ENCODE assay signal across 9 mouse cellular contexts in the genomic region with DNA sequence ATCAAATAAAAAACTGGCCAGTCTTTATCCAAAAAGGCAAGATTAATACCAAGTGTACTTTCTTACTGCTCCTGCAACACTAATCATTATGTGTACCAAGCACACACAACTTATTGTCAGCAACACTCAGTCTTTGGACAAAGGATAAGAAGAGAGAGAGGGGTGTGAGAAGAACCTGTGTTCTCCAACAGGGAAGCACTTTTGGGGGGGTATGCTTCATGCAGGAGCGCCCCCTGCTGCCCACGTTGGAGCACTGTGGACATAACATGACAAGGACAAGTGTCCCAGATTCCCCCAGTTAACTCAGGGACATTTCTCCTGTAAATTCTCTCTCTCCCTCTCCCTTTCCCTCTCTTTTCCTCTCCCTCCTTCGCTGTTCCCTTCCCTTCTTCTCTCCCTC. TPM values are rescaled to one million over a fixed set of nuclear protein-coding genes. Genes with fewer than 3 reads are reported as not detected.
A peak's percentile ranks its signal among the peaks of the same experiment; 100 is the strongest.
DNase-seq lines count a peak whose midpoint lies in the region; ATAC-seq and TF ChIP-seq lines count a peak whose summit lies in the region.
"Had no signal": no experiment of that assay in that cellular context is flagged by ENCODE, and none has a peak within 500 bp of the region (broad histone marks: within the 10 kb centered on the region; RNA-seq: fewer than 3 reads in every experiment).

No protein-coding gene starts in this region.

- H3K4me3 ChIP-seq in heart, adult 2 months: no peak overlapping the region
- no peak overlapping the region for H3K4me3 ChIP-seq in heart, embryonic 11.5 days (ENCODE audit: low read depth, low read length)
- H3K4me3 ChIP-seq in embryonic facial prominence, embryonic 10.5 days: no peak overlapping the region
- no peak overlapping the region for H3K4me3 ChIP-seq in olfactory bulb, adult 2 months (ENCODE audit: insufficient read depth, low read depth, low read length)
- H3K4me3 ChIP-seq: limb, embryonic 12.5 days had no signal

- no peak overlapping the region for H3K4me2 ChIP-seq in heart, embryonic 11.5 days
- H3K4me2 ChIP-seq: limb, embryonic 12.5 days had no signal

- WGBS in heart, adult 2 months: 3% methylated on average over 3 of the region's 3 CpGs
- 0% methylated on average over 3 of the region's 3 CpGs for WGBS in heart, embryonic 11.5 days (ENCODE audit: insufficient replicate concordance)
- 0% methylated on average over 3 of the region's 3 CpGs for WGBS in embryonic facial prominence, embryonic 10.5 days
- 17% methylated on average over 3 of the region's 3 CpGs for WGBS in olfactory bulb, adult 2 months

- H3K27me3 ChIP-seq in heart, adult 2 months (ENCODE audit: control insufficient read depth, insufficient read depth, low read length): no peaks in the 10 kb centered on the region
- no peaks in the 10 kb centered on the region for H3K27me3 ChIP-seq in heart, embryonic 11.5 days (ENCODE audit: control insufficient read depth, insufficient read depth, low read length)
- peaks cover 33% of the 10 kb centered on the region for H3K27me3 ChIP-seq in embryonic facial prominence, embryonic 10.5 days (replicated peaks; ENCODE audit: low read depth, poor library complexity, severe bottlenecking)

- no peak overlapping the region for H3K9ac ChIP-seq in heart, adult 2 months (ENCODE audit: low read depth, low read length)
- H3K9ac ChIP-seq in heart, embryonic 11.5 days (ENCODE audit: low read depth, low read length): no peak overlapping the region
- H3K9ac ChIP-seq: limb, embryonic 12.5 days had no signal

- intact Hi-C loops in heart, adult 2 months (cut with DNase I): loop anchor here (2.0 to 10.0 kb wide), 2 partner anchors 242 to 358 kb away; no protein-coding TSS in a partner anchor

- H3K79me2 ChIP-seq in heart, adult 2 months (replicated peaks; ENCODE audit: control insufficient read depth, insufficient read depth, low read length): no peaks in the 10 kb centered on the region

- TF ChIP-seq CTCF in heart, adult 2 months (IDR thresholded peaks at IDR 0.05): peak; percentile 79
- peak; percentile 64; the same call in 1 of the 2 replicates for TF ChIP-seq CTCF in olfactory bulb, adult 2 months (IDR thresholded peaks at IDR 0.05; ENCODE audit: insufficient read depth, low read depth, low read length)

- H3K27ac ChIP-seq in heart, adult 2 months: no peak overlapping the region
- no peak overlapping the region for H3K27ac ChIP-seq in heart, embryonic 11.5 days (ENCODE audit: low read depth, low read length)
- H3K27ac ChIP-seq in embryonic facial prominence, embryonic 10.5 days (replicated peaks): no peak overlapping the region
- H3K27ac ChIP-seq in olfactory bulb, adult 2 months (ENCODE audit: insufficient read depth, low read depth, low read length): no peak overlapping the region
- H3K27ac ChIP-seq: limb, embryonic 12.5 days had no signal

- no peak for TF ChIP-seq EP300 in heart, adult 2 months (IDR thresholded peaks at IDR 0.05; ENCODE audit: insufficient read depth, low read depth, low read length)

- ATAC-seq in heart, embryonic 11.5 days (replicated peaks; ENCODE audit: insufficient number of reproducible peaks, low FRiP score, low TSS enrichment): no peak
- ATAC-seq in erythroblast, adult 5-6 weeks (replicated peaks; ENCODE audit: low FRiP score, poor library complexity, severe bottlenecking): no peak

- no peaks in the 10 kb centered on the region for H3K36me3 ChIP-seq in heart, adult 2 months (ENCODE audit: control insufficient read depth, insufficient read depth, low read length)
- H3K36me3 ChIP-seq in heart, embryonic 11.5 days (ENCODE audit: control insufficient read depth, insufficient read depth, low read length): no peaks in the 10 kb centered on the region
- H3K36me3 ChIP-seq in embryonic facial prominence, embryonic 10.5 days (replicated peaks): no peaks in the 10 kb centered on the region
- H3K36me3 ChIP-seq: limb, embryonic 12.5 days had no signal

- no peaks in the 10 kb centered on the region; the same call in 1 of the 2 replicates for H3K4me1 ChIP-seq in heart, adult 2 months (ENCODE audit: control insufficient read depth, insufficient read depth, low read length)
- H3K4me1 ChIP-seq in heart, embryonic 11.5 days (ENCODE audit: control insufficient read depth, insufficient read depth, low read length): no peaks in the 10 kb centered on the region
- H3K4me1 ChIP-seq in embryonic facial prominence, embryonic 10.5 days: peaks cover 10% of the 10 kb centered on the region
- H3K4me1 ChIP-seq in olfactory bulb, adult 2 months (ENCODE audit: control insufficient read depth, insufficient read depth, low read length): no peaks in the 10 kb centered on the region
- H3K4me1 ChIP-seq: limb, embryonic 12.5 days had no signal

- peak; percentile 14 to 44 for DNase-seq in heart, adult 2 months
- peak; percentile 1 for DNase-seq in 3T3-L1 (ENCODE audit: low read depth, low spot score)
- DNase-seq in adrenal gland, postnatal 10 days: peak; percentile 76
- DNase-seq in embryonic facial prominence, embryonic 10.5 days (ENCODE audit: low spot score): peak; percentile 68
- DNase-seq in layer of hippocampus, postnatal 10 days (ENCODE audit: low spot score in 2 of 2): peak; percentile 69 to 73

- no peaks in the 10 kb centered on the region for H3K9me3 ChIP-seq in heart, embryonic 11.5 days (replicated peaks; ENCODE audit: control insufficient read depth, low read length)
- H3K9me3 ChIP-seq in embryonic facial prominence, embryonic 10.5 days: no peaks in the 10 kb centered on the region
- H3K9me3 ChIP-seq: limb, embryonic 12.5 days had no signal

- no peak for TF ChIP-seq POLR2A in heart, adult 2 months (IDR thresholded peaks at IDR 0.05; ENCODE audit: insufficient read depth, low read depth, low read length)
- no peak for TF ChIP-seq POLR2A in olfactory bulb, adult 2 months (IDR thresholded peaks at IDR 0.05; ENCODE audit: insufficient read depth, low read depth, low read length)

RNA-seq across cellular contexts. Expression of a gene that starts 3.7 kb away (rescaled TPM):
- total RNA-seq in heart, adult 2 months (2021): 1 to 10 TPM in 1 of 2 experiments, under 1 TPM in 1; 0.75 to 1.3 TPM
- 0.23 TPM in 1 of 2 replicates, not detected in the other for polyA plus RNA-seq in heart, adult 2 months (2012; rRNA removed)
- polyA plus RNA-seq in heart, embryonic 11.5 days (2014; fragmentation: Nextera tagmentation; extraction: Ambion mirVana): 1.8 and 2.2 TPM in 2 replicates
- total RNA-seq in adrenal gland, postnatal 10 days (2021): 1 to 10 TPM; 1.1 to 1.5 TPM
- 1.7 and 1.9 TPM in 2 replicates for polyA plus RNA-seq in embryonic facial prominence, embryonic 10.5 days (2016; fragmentation: Nextera tagmentation; extraction: Ambion mirVana)
- total RNA-seq in layer of hippocampus, postnatal 10 days (2021): 100 to 1,000 TPM; 117 to 130 TPM
- not detected in 2 replicates for polyA plus RNA-seq in olfactory bulb, adult 2 months (2012; ENCODE audit: insufficient read depth, insufficient read length, low replicate concordance, missing spikeins)
- not detected in 2 replicates for total RNA-seq in erythroblast, adult 5-6 weeks (2015; ENCODE audit: low replicate concordance)
- 0.56 TPM in 1 of 2 replicates, not detected in the other for total RNA-seq in erythroblast, adult 5-6 weeks (2017; ENCODE audit: low replicate concordance)

Comparison
In these comparisons a context has a peak if more than half of its experiments do, and no peak if none do; other contexts are left out.
1. DNase-seq: peak in every context shown above with its lines; median percentile 76 in adrenal gland, postnatal 10 days; 71 in layer of hippocampus, postnatal 10 days; 68 in embryonic facial prominence, embryonic 10.5 days; 29 in heart, adult 2 months; 1 in 3T3-L1.
2. RNA of a gene that starts 3.7 kb away (total RNA-seq): 117 to 130 TPM in layer of hippocampus, postnatal 10 days; 1.1 to 1.5 TPM in adrenal gland, postnatal 10 days, 0.75 to 1.3 TPM in heart, adult 2 months and 0.56 TPM in erythroblast, adult 5-6 weeks; every median in the first group is over 10 times any median in the second.